Mouse (Mus musculus) heart, embryonic 10.5 days (tissue): ENCODE measurements at regions not wholly inside any gene's neighbourhood (a gene's known extent, or its start where the extent isn't known, plus 50 kb on each side); places are given as distances from the start of the nearest gene placed in this dataset.

Source experiments
- DNase-seq: peaks from one replicate; pipeline ENCODE4 v3.0.0-alpha.2; 2017; ENCODE audit warnings: low spot score
- H3K27ac ChIP-seq: fragments of 300-500 bp; sonication (generic); 2 replicates; pipeline ENCODE4 v1.5.1; 2016; ENCODE audit warnings: mild to moderate bottlenecking
- H3K27me3 ChIP-seq: fragments of 300-500 bp; sonication (generic); 2 replicates; pipeline ENCODE4 v1.6.1; 2016; ENCODE audit warnings: mild to moderate bottlenecking; ENCODE audit not compliant: poor library complexity, insufficient read depth, severe bottlenecking
- H3K36me3 ChIP-seq: fragments of 300-500 bp; sonication (generic); 2 replicates; pipeline ENCODE4 v1.6.1; 2016; ENCODE audit warnings: mild to moderate bottlenecking, moderate library complexity
- H3K4me1 ChIP-seq: fragments of 300-500 bp; sonication (generic); 2 replicates; pipeline ENCODE4 v1.6.1; 2016; ENCODE audit warnings: mild to moderate bottlenecking
- H3K4me3 ChIP-seq: fragments of 300-500 bp; sonication (generic); 2 replicates; pipeline ENCODE4 v1.5.1; 2016; ENCODE audit warnings: mild to moderate bottlenecking, moderate library complexity
- H3K9me3 ChIP-seq: fragments of 300-500 bp; sonication (generic); 2 replicates; pipeline ENCODE4 v1.6.1; 2016; ENCODE audit warnings: mild to moderate bottlenecking, moderate library complexity
- WGBS: fragments of 180-500 bp; shearing (Covaris S2); methylation state at CpG from one replicate; pipeline ENCODE4 v1.1.7; 2016; 5-methylcytosine and 5-hydroxymethylcytosine counted together

GRCm38 (mm10) chr9:82484341-82484740, 345.0 kb upstream of the Irak1bp1 start:
- 88% methylated on average over 1 of the region's 1 CpGs for WGBS
- H3K27me3 ChIP-seq, result no peaks in the 10 kb centered on the region
- peaks cover 3% of the 10 kb centered on the region; the same call in 1 of the 2 replicates for H3K4me1 ChIP-seq
- no peaks in the 10 kb centered on the region for H3K36me3 ChIP-seq
- no peaks in the 10 kb centered on the region for H3K9me3 ChIP-seq
- H3K27ac ChIP-seq, result no peak overlapping the region
- DNase-seq, result no peak
- H3K4me3 ChIP-seq, result no peak overlapping the region

- no peak overlapping the region for H3K4me3 ChIP-seq
- no peaks in the 10 kb centered on the region for H3K27me3 ChIP-seq
- H3K36me3 ChIP-seq, result no peaks in the 10 kb centered on the region
- no peaks in the 10 kb centered on the region for H3K4me1 ChIP-seq
- H3K9me3 ChIP-seq, result no peaks in the 10 kb centered on the region
- no peak overlapping the region for H3K27ac ChIP-seq
- no peak for DNase-seq
Observed at GRCm38 (mm10) chr9:82493440-82493839, 335.9 kb upstream of the Irak1bp1 start.

- no peaks in the 10 kb centered on the region for H3K4me1 ChIP-seq
- no peaks in the 10 kb centered on the region for H3K27me3 ChIP-seq
- H3K27ac ChIP-seq, result no peak overlapping the region
- 70% methylated on average over 2 of the region's 2 CpGs for WGBS
- H3K9me3 ChIP-seq, result no peaks in the 10 kb centered on the region
- H3K4me3 ChIP-seq, result no peak overlapping the region
- no peak for DNase-seq
- no peaks in the 10 kb centered on the region for H3K36me3 ChIP-seq
Observed at GRCm38 (mm10) chr9:82510014-82510413, 319.3 kb upstream of the Irak1bp1 start.

- Histone ChIP-seq H3K4me3 (no peak overlapping the region), H3K9me3 (no peaks in the 10 kb centered on the region), H3K27me3 (no peaks in the 10 kb centered on the region), H3K36me3 (no peaks in the 10 kb centered on the region), H3K4me1 (no peaks in the 10 kb centered on the region), H3K27ac (no peak overlapping the region)
- no peak for DNase-seq
- WGBS, result 31% methylated on average over 1 of the region's 1 CpGs
Observed at GRCm38 (mm10) chr9:82518993-82519392, 310.3 kb upstream of the Irak1bp1 start.

- H3K27me3 ChIP-seq, result no peaks in the 10 kb centered on the region
- no peak overlapping the region for H3K4me3 ChIP-seq
- H3K27ac ChIP-seq, result no peak overlapping the region
- H3K9me3 ChIP-seq, result no peaks in the 10 kb centered on the region
- no peak for DNase-seq
- WGBS, result 75% methylated on average over 8 of the region's 8 CpGs
- H3K36me3 ChIP-seq, result no peaks in the 10 kb centered on the region
- H3K4me1 ChIP-seq, result no peaks in the 10 kb centered on the region
Observed at GRCm38 (mm10) chr9:82527867-82528385, 301.4 kb upstream of the Irak1bp1 start.

GRCm38 (mm10) chr9:82552726-82553125, 276.6 kb upstream of the Irak1bp1 start:
- no peak for DNase-seq

GRCm38 (mm10) chr9:82553213-82553612, 276.1 kb upstream of the Irak1bp1 start:
- Histone ChIP-seq H3K4me3 (no peak overlapping the region), H3K4me1 (no peaks in the 10 kb centered on the region), H3K36me3 (no peaks in the 10 kb centered on the region), H3K9me3 (no peaks in the 10 kb centered on the region), H3K27ac (no peak overlapping the region), H3K27me3 (no peaks in the 10 kb centered on the region)
- 96% methylated on average over 3 of the region's 3 CpGs for WGBS
- DNase-seq, result no peak

More at GRCm38 (mm10) chr9:82552726-82553125, 276.6 kb upstream of the Irak1bp1 start:
- WGBS, result 81% methylated on average over 6 of the region's 6 CpGs
- no peak overlapping the region for H3K4me3 ChIP-seq
- H3K36me3 ChIP-seq, result no peaks in the 10 kb centered on the region
- no peak overlapping the region for H3K27ac ChIP-seq
- H3K9me3 ChIP-seq, result no peaks in the 10 kb centered on the region
- H3K27me3 ChIP-seq, result no peaks in the 10 kb centered on the region
- no peaks in the 10 kb centered on the region for H3K4me1 ChIP-seq

- no peak overlapping the region for H3K4me3 ChIP-seq
- peak overlapping the region; percentile 47; the same call in 1 of the 2 replicates for H3K27ac ChIP-seq
- H3K27me3 ChIP-seq, result no peaks in the 10 kb centered on the region
- no peak for DNase-seq
- no peaks in the 10 kb centered on the region for H3K9me3 ChIP-seq
- no peaks in the 10 kb centered on the region for H3K4me1 ChIP-seq
- 37% methylated on average over 1 of the region's 1 CpGs for WGBS
- H3K36me3 ChIP-seq, result no peaks in the 10 kb centered on the region
Observed at GRCm38 (mm10) chr9:82562551-82563465, 266.5 kb upstream of the Irak1bp1 start.

- no peak overlapping the region for H3K4me3 ChIP-seq
- WGBS, result 73% methylated on average over 4 of the region's 4 CpGs
- no peaks in the 10 kb centered on the region for H3K36me3 ChIP-seq
- no peaks in the 10 kb centered on the region for H3K9me3 ChIP-seq
- H3K27me3 ChIP-seq, result no peaks in the 10 kb centered on the region
- no peak overlapping the region for H3K27ac ChIP-seq
- no peaks in the 10 kb centered on the region for H3K4me1 ChIP-seq
- DNase-seq, result no peak
Observed at GRCm38 (mm10) chr9:82581373-82582018, 247.8 kb upstream of the Irak1bp1 start.

GRCm38 (mm10) chr9:82609111-82609510, 220.2 kb upstream of the Irak1bp1 start:
- Histone ChIP-seq H3K36me3 (no peaks in the 10 kb centered on the region), H3K4me1 (no peaks in the 10 kb centered on the region), H3K27ac (no peak overlapping the region), H3K27me3 (no peaks in the 10 kb centered on the region), H3K4me3 (no peak overlapping the region), H3K9me3 (no peaks in the 10 kb centered on the region)
- DNase-seq, result no peak
- 68% methylated on average over 11 of the region's 11 CpGs for WGBS

GRCm38 (mm10) chr9:82609946-82610345, 219.4 kb upstream of the Irak1bp1 start:
- Histone ChIP-seq H3K27me3 (no peaks in the 10 kb centered on the region), H3K27ac (no peak overlapping the region), H3K4me3 (no peak overlapping the region), H3K9me3 (no peaks in the 10 kb centered on the region), H3K4me1 (no peaks in the 10 kb centered on the region), H3K36me3 (no peaks in the 10 kb centered on the region)
- WGBS, result 84% methylated on average over 4 of the region's 4 CpGs
- no peak for DNase-seq

- no peak for DNase-seq
- no peak overlapping the region for H3K27ac ChIP-seq
- H3K4me1 ChIP-seq, result no peaks in the 10 kb centered on the region
- WGBS, result 64% methylated on average over 2 of the region's 2 CpGs
- H3K4me3 ChIP-seq, result no peak overlapping the region
- H3K36me3 ChIP-seq, result no peaks in the 10 kb centered on the region
- no peaks in the 10 kb centered on the region for H3K9me3 ChIP-seq
- no peaks in the 10 kb centered on the region for H3K27me3 ChIP-seq
Observed at GRCm38 (mm10) chr9:82612526-82612925, 216.8 kb upstream of the Irak1bp1 start.

- DNase-seq, result no peak
- no peaks in the 10 kb centered on the region for H3K9me3 ChIP-seq
- no peak overlapping the region for H3K27ac ChIP-seq
- H3K4me1 ChIP-seq, result no peaks in the 10 kb centered on the region
- no peaks in the 10 kb centered on the region for H3K36me3 ChIP-seq
- H3K4me3 ChIP-seq, result no peak overlapping the region
- H3K27me3 ChIP-seq, result no peaks in the 10 kb centered on the region
- WGBS, result 74% methylated on average over 3 of the region's 3 CpGs
Observed at GRCm38 (mm10) chr9:82632411-82632810, 196.9 kb upstream of the Irak1bp1 start.
